Mouse (Mus musculus) liver, adult 2 months (tissue): Measurements from ENCODE around the gene Ryr3.

Experiments used
- CTCF ChIP-seq: fragments of 200-500 bp; IDR thresholded peaks from 2 replicates; pipeline ENCODE4 v1.5.1; 2011; ENCODE audit warnings: low read depth, low read length, control low read depth
- POLR2A ChIP-seq: fragments of 200-500 bp; IDR thresholded peaks from 2 replicates; pipeline ENCODE4 v1.6.1; 2011; ENCODE audit warnings: low read length, control low read depth; ENCODE audit not compliant: insufficient read depth; ENCODE audit errors: extremely low read depth

- TF ChIP-seq POLR2A (no peak), CTCF (no peak)
Observed at GRCm38 (mm10) chr2:113036550-113036949, 180.3 kb downstream of the Ryr3 start.
